Mouse (Mus musculus): Measurements from ENCODE around the gene 4933421I07Rik. TPM values are rescaled to one million over a fixed set of nuclear protein-coding genes. Genes with fewer than 3 reads are reported as not detected.

The 4933421I07Rik gene
- not detected for polyA plus RNA-seq (2015; fragmentation: Illumina TruSeq; extraction: RNeasy Lipid Tissue Mini Kit (QIAGEN cat#74804); ENCODE audit: insufficient read depth, low replicate concordance)

GRCm38 (mm10) chr7:42447850-42448249 lies at the start of gene 4933421I07Rik:
TSS of gene 4933421I07Rik (minus strand) at chr7:42448120.

Other genes with a start within 250 kb of the 4933421I07Rik start
- gene Vmn2r61, start 188.1 kb downstream of the 4933421I07Rik start, polyA plus RNA-seq (2015; fragmentation: Illumina TruSeq; extraction: RNeasy Lipid Tissue Mini Kit (QIAGEN cat#74804); ENCODE audit: insufficient read depth, low replicate concordance): not detected
- 25.2 TPM for gene Zfp141, start 57.6 kb upstream of the 4933421I07Rik start, polyA plus RNA-seq (2015; fragmentation: Illumina TruSeq; extraction: RNeasy Lipid Tissue Mini Kit (QIAGEN cat#74804); ENCODE audit: insufficient read depth, low replicate concordance)
- not detected for gene Gm21028, start 130.5 kb upstream of the 4933421I07Rik start, polyA plus RNA-seq (2015; fragmentation: Illumina TruSeq; extraction: RNeasy Lipid Tissue Mini Kit (QIAGEN cat#74804); ENCODE audit: insufficient read depth, low replicate concordance)
- gene Zfp977, start 144.4 kb upstream of the 4933421I07Rik start, polyA plus RNA-seq (2015; fragmentation: Illumina TruSeq; extraction: RNeasy Lipid Tissue Mini Kit (QIAGEN cat#74804); ENCODE audit: insufficient read depth, low replicate concordance): 0.83 TPM
- 2.8 TPM for gene Zfp976, start 194.5 kb upstream of the 4933421I07Rik start, polyA plus RNA-seq (2015; fragmentation: Illumina TruSeq; extraction: RNeasy Lipid Tissue Mini Kit (QIAGEN cat#74804); ENCODE audit: insufficient read depth, low replicate concordance)
- 5.3 TPM for gene Zfp975, start 244.6 kb upstream of the 4933421I07Rik start, polyA plus RNA-seq (2015; fragmentation: Illumina TruSeq; extraction: RNeasy Lipid Tissue Mini Kit (QIAGEN cat#74804); ENCODE audit: insufficient read depth, low replicate concordance)

All from spleen, adult 10 weeks (tissue).